Mouse (Mus musculus) myocyte (in vitro differentiated cells): ENCODE results near the gene Higd1a.

Experiments
- CEBPB ChIP-seq: IDR thresholded peaks from 2 replicates; pipeline ENCODE4 v1.6.1; 2011; ENCODE audit warnings: mild to moderate bottlenecking, moderate library complexity; ENCODE audit not compliant: poor library complexity, insufficient read depth, severe bottlenecking
- E2F4 ChIP-seq: IDR thresholded peaks from one replicate; pipeline ENCODE4 v1.6.1; 2011; ENCODE audit warnings: mild to moderate bottlenecking, control low read depth, moderate library complexity; ENCODE audit not compliant: insufficient read depth
- MAX ChIP-seq: IDR thresholded peaks from one replicate; pipeline ENCODE4 v1.6.1; 2011; ENCODE audit warnings: low read depth, mild to moderate bottlenecking, control low read depth
- MYOD1 ChIP-seq, 3 experiments: IDR thresholded peaks; one replicate each; pipeline ENCODE4 v1.6.1; 2011; ENCODE audit warnings: control low read depth in 2 of 3, low read depth in 2 of 3, mild to moderate bottlenecking in 2 of 3, moderate library complexity in 1 of 3; ENCODE audit not compliant: insufficient read length in 2 of 3, control insufficient read depth in 1 of 3
- MYOG ChIP-seq, 3 experiments: IDR thresholded peaks; one replicate each; pipeline ENCODE4 v1.6.1; 2011; ENCODE audit warnings: control low read depth in 2 of 3, low read depth in 2 of 3, mild to moderate bottlenecking in 2 of 3; ENCODE audit not compliant: insufficient read length in 2 of 3, control insufficient read depth in 1 of 3, insufficient read depth in 1 of 3
- POLR2A ChIP-seq: IDR thresholded peaks from one replicate; pipeline ENCODE4 v1.6.1; 2011; ENCODE audit warnings: low read depth, mild to moderate bottlenecking, control low read depth, moderate library complexity; ENCODE audit not compliant: insufficient read length
- REST ChIP-seq: IDR thresholded peaks from one replicate; pipeline ENCODE4 v1.6.1; 2011; ENCODE audit warnings: mild to moderate bottlenecking, control low read depth, moderate library complexity; ENCODE audit not compliant: insufficient read depth, insufficient read length
- TCF12 ChIP-seq: IDR thresholded peaks from one replicate; pipeline ENCODE4 v1.6.1; 2011; ENCODE audit warnings: mild to moderate bottlenecking, control low read depth; ENCODE audit not compliant: poor library complexity, insufficient read depth, severe bottlenecking

DNA sequence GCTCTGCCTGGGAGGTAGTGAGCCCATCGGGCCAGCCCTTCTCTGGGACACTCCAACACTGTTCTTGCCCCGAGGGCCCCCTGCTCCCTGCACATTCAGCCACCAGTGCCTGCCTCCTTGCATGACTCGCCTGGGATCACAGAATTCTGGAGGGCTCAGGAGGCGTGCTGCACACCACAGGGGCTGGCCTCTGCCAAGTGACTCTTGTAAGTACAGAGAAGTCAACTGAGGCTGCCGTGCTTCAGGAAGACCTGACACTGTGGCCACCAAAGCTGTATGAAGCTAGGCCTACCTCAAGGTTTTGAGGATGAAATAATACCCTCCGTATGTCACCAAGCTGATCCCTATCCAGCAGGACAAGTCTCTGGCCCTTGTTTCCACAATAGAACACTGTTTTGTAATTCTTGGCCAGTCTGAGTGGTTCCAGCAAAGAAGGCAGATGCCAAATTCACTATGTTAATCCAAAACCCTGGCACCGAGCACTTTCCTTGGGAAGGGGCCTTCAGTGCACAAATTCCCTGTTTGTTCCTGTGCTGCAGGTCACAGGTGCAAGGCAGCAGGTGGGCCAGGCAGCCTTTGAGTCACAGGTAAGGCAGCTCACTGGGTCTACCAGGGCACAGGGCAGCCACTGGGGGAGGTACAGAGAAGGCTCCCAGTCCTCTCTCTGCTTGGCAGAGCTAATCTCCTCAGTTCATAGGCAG, 38.2 kb downstream of the Higd1a start:
- TF ChIP-seq POLR2A (no peak), MYOD1 (IDR thresholded peaks at IDR 0.05; ENCODE audit: control insufficient read depth in 1 of 3, insufficient read length in 2 of 3, low read depth in 2 of 3) (no peak), E2F4 (no peak), CEBPB (no peak), MYOG (IDR thresholded peaks at IDR 0.05; ENCODE audit: control insufficient read depth in 1 of 3, insufficient read depth in 1 of 3, insufficient read length in 2 of 3, low read depth in 2 of 3) (no peak), TCF12 (no peak), MAX (no peak), REST (no peak)
